Mouse (Mus musculus): ENCODE measurements around the gene Tmem238. TPM values are rescaled to one million over a fixed set of nuclear protein-coding genes. Genes with fewer than 3 reads are reported as not detected.

Gene Tmem238
- polyA plus RNA-seq, 1 experiment from 2014 or later = 32.8 TPM

- no peaks in the 10 kb centered on the region for H3K36me3 ChIP-seq (ENCODE audit: control insufficient read depth, insufficient read depth, low read length)
- H3K4me1 ChIP-seq (ENCODE audit: control insufficient read depth, insufficient read depth, low read length) = peaks cover 9% of the 10 kb centered on the region
- no peaks in the 10 kb centered on the region for H3K9me3 ChIP-seq (ENCODE audit: control insufficient read depth, low read length)
- no peaks in the 10 kb centered on the region for H3K27me3 ChIP-seq (replicated peaks; ENCODE audit: control insufficient read depth, insufficient read depth, low read length)
- peak; percentile 85 for ATAC-seq
- H3K27ac ChIP-seq (ENCODE audit: low read length) = peak overlapping the region; percentile 21; the same call in 1 of the 2 replicates
- peak overlapping the region; percentile 65 for H3K9ac ChIP-seq (ENCODE audit: low read depth, low read length)
- H3K4me2 ChIP-seq (ENCODE audit: low read depth, low read length) = peak overlapping the region; percentile 74
- 3% methylated on average over 30 of the region's 30 CpGs for WGBS
- peak overlapping the region; percentile 51 for H3K4me3 ChIP-seq (ENCODE audit: low read length)
Measured at GRCm38 (mm10) chr7:4751971-4752820, 37.3 kb downstream of the Tmem238 start.

GRCm38 (mm10) chr7:4749169-4749568 is 40.3 kb downstream of the Tmem238 start:
- Histone ChIP-seq H3K9me3 (ENCODE audit: control insufficient read depth, low read length) (no peaks in the 10 kb centered on the region), H3K27me3 (replicated peaks; ENCODE audit: control insufficient read depth, insufficient read depth, low read length) (no peaks in the 10 kb centered on the region), H3K27ac (ENCODE audit: low read length) (no peak overlapping the region), H3K4me1 (ENCODE audit: control insufficient read depth, insufficient read depth, low read length) (peaks cover 9% of the 10 kb centered on the region), H3K36me3 (ENCODE audit: control insufficient read depth, insufficient read depth, low read length) (peaks cover 19% of the 10 kb centered on the region), H3K4me3 (ENCODE audit: low read length) (no peak overlapping the region), H3K4me2 (ENCODE audit: low read depth, low read length) (no peak overlapping the region), H3K9ac (ENCODE audit: low read depth, low read length) (no peak overlapping the region)
- ATAC-seq = no peak
- WGBS = 81% methylated on average over 2 of the region's 2 CpGs

GRCm38 (mm10) chr7:4748321-4748720 is 41.1 kb downstream of the Tmem238 start:
- no peak overlapping the region for H3K4me2 ChIP-seq (ENCODE audit: low read depth, low read length)
- 72% methylated on average over 4 of the region's 4 CpGs for WGBS
- ATAC-seq = no peak
- no peak overlapping the region for H3K9ac ChIP-seq (ENCODE audit: low read depth, low read length)
- H3K9me3 ChIP-seq (ENCODE audit: control insufficient read depth, low read length) = no peaks in the 10 kb centered on the region
- H3K4me1 ChIP-seq (ENCODE audit: control insufficient read depth, insufficient read depth, low read length) = peaks cover 9% of the 10 kb centered on the region
- H3K27ac ChIP-seq (ENCODE audit: low read length) = no peak overlapping the region
- no peaks in the 10 kb centered on the region for H3K27me3 ChIP-seq (replicated peaks; ENCODE audit: control insufficient read depth, insufficient read depth, low read length)
- peaks cover 21% of the 10 kb centered on the region for H3K36me3 ChIP-seq (ENCODE audit: control insufficient read depth, insufficient read depth, low read length)
- no peak overlapping the region for H3K4me3 ChIP-seq (ENCODE audit: low read length)

GRCm38 (mm10) chr7:4747156-4747899 is 42.1 kb downstream of the Tmem238 start:
- Histone ChIP-seq H3K4me3 (ENCODE audit: low read length) (no peak overlapping the region), H3K36me3 (ENCODE audit: control insufficient read depth, insufficient read depth, low read length) (peaks cover 21% of the 10 kb centered on the region), H3K9me3 (ENCODE audit: control insufficient read depth, low read length) (no peaks in the 10 kb centered on the region), H3K27ac (ENCODE audit: low read length) (no peak overlapping the region), H3K4me2 (ENCODE audit: low read depth, low read length) (no peak overlapping the region), H3K27me3 (replicated peaks; ENCODE audit: control insufficient read depth, insufficient read depth, low read length) (no peaks in the 10 kb centered on the region), H3K4me1 (ENCODE audit: control insufficient read depth, insufficient read depth, low read length) (peaks cover 12% of the 10 kb centered on the region), H3K9ac (ENCODE audit: low read depth, low read length) (no peak overlapping the region)
- ATAC-seq = no peak
- 69% methylated on average over 9 of the region's 9 CpGs for WGBS

DNA sequence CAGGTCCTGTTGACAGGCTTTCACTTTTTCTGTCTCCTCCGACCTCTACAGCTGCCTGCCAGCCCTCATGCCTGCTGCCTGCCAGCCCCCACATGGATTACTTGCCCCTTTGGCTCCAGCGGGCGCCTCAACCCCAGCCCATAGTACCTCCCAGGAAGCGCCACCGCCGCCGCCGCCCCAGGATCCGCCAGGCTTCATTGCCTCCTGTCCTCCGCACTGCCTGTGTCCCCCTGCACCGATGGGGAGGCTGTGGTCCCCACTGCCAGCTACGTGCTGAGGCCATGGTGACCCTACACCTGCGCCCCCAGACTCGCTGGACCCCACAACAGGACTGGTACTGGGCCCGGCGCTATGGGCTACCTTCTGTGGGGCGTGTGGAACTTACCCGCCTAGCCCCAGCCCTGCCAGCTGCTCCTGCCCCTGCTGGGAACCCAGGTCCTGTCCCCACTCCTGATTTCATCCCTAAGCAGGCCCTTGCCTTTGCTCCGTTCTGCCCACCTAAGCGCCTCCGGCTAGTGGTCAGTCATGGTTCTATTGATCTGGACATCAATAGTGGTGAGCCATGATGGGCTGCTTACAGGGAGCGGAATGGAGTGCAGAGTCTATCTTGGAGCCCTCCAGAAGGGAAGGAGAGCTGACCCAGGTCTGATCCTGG is 43.0 kb downstream of the Tmem238 start:
- no peak for ATAC-seq
- 89% methylated on average over 22 of the region's 22 CpGs for WGBS
- Histone ChIP-seq H3K27me3 (replicated peaks; ENCODE audit: control insufficient read depth, insufficient read depth, low read length) (no peaks in the 10 kb centered on the region), H3K27ac (ENCODE audit: low read length) (no peak overlapping the region), H3K36me3 (ENCODE audit: control insufficient read depth, insufficient read depth, low read length) (peaks cover 21% of the 10 kb centered on the region), H3K4me2 (ENCODE audit: low read depth, low read length) (no peak overlapping the region), H3K9ac (ENCODE audit: low read depth, low read length) (no peak overlapping the region), H3K4me1 (ENCODE audit: control insufficient read depth, insufficient read depth, low read length) (peaks cover 13% of the 10 kb centered on the region), H3K9me3 (ENCODE audit: control insufficient read depth, low read length) (no peaks in the 10 kb centered on the region), H3K4me3 (ENCODE audit: low read length) (no peak overlapping the region)

- Histone ChIP-seq H3K27me3 (replicated peaks; ENCODE audit: control insufficient read depth, insufficient read depth, low read length) (no peaks in the 10 kb centered on the region), H3K36me3 (ENCODE audit: control insufficient read depth, insufficient read depth, low read length) (peaks cover 21% of the 10 kb centered on the region), H3K9me3 (ENCODE audit: control insufficient read depth, low read length) (no peaks in the 10 kb centered on the region), H3K4me2 (ENCODE audit: low read depth, low read length) (no peak overlapping the region), H3K4me1 (ENCODE audit: control insufficient read depth, insufficient read depth, low read length) (peaks cover 18% of the 10 kb centered on the region), H3K4me3 (ENCODE audit: low read length) (no peak overlapping the region), H3K9ac (ENCODE audit: low read depth, low read length) (no peak overlapping the region), H3K27ac (ENCODE audit: low read length) (no peak overlapping the region)
- 94% methylated on average over 6 of the region's 6 CpGs for WGBS
- no peak for ATAC-seq
Measured at GRCm38 (mm10) chr7:4744886-4745285, 44.6 kb downstream of the Tmem238 start.

DNA sequence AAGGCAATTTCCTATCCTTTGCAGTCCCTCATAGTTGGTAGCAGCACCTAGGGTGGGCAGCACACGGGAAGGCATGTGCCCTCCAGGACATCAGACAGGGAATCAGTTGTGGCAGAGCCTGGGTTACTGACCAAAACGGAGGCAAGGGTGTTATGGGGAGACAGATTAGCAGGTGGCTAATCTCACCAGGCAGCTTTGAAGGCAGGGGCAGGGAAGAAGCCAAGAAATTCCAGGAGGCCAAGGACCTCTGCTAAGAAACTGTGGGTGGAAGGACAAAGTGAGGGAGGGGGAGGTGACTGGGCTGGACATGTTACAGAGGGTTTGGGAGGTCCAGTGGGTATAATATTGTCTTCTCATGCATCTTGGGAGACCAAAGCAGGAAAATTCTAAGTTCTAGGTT is 46.1 kb downstream of the Tmem238 start:
- no peak overlapping the region for H3K4me3 ChIP-seq (ENCODE audit: low read length)
- H3K4me1 ChIP-seq (ENCODE audit: control insufficient read depth, insufficient read depth, low read length) = peaks cover 23% of the 10 kb centered on the region
- no peak overlapping the region for H3K4me2 ChIP-seq (ENCODE audit: low read depth, low read length)
- no peaks in the 10 kb centered on the region for H3K27me3 ChIP-seq (replicated peaks; ENCODE audit: control insufficient read depth, insufficient read depth, low read length)
- H3K9ac ChIP-seq (ENCODE audit: low read depth, low read length) = no peak overlapping the region; the same call in 1 of the 2 replicates
- WGBS = 61% methylated on average over 2 of the region's 2 CpGs
- no peak for ATAC-seq
- H3K36me3 ChIP-seq (ENCODE audit: control insufficient read depth, insufficient read depth, low read length) = peaks cover 21% of the 10 kb centered on the region
- no peak overlapping the region for H3K27ac ChIP-seq (ENCODE audit: low read length)
- no peaks in the 10 kb centered on the region for H3K9me3 ChIP-seq (ENCODE audit: control insufficient read depth, low read length)

GRCm38 (mm10) chr7:4742482-4742819 is 47.0 kb downstream of the Tmem238 start:
- Histone ChIP-seq H3K4me3 (ENCODE audit: low read length) (no peak overlapping the region), H3K4me1 (ENCODE audit: control insufficient read depth, insufficient read depth, low read length) (peaks cover 23% of the 10 kb centered on the region), H3K27me3 (replicated peaks; ENCODE audit: control insufficient read depth, insufficient read depth, low read length) (no peaks in the 10 kb centered on the region), H3K9ac (ENCODE audit: low read depth, low read length) (peak overlapping the region; percentile 84; the same call in 1 of the 2 replicates), H3K9me3 (ENCODE audit: control insufficient read depth, low read length) (no peaks in the 10 kb centered on the region), H3K4me2 (ENCODE audit: low read depth, low read length) (no peak overlapping the region), H3K27ac (ENCODE audit: low read length) (no peak overlapping the region), H3K36me3 (ENCODE audit: control insufficient read depth, insufficient read depth, low read length) (peaks cover 21% of the 10 kb centered on the region)
- no peak for ATAC-seq
- WGBS = 82% methylated on average over 6 of the region's 6 CpGs

Data from intestine, embryonic 16.5 days (tissue).